Mouse (Mus musculus) layer of hippocampus, adult 18-20 months (tissue): ENCODE results near the gene Ccp110. TPM values are rescaled to one million over a fixed set of nuclear protein-coding genes. Genes with fewer than 3 reads are reported as not detected.
A peak's percentile ranks its signal among the peaks of the same experiment; 100 is the strongest.

Source experiments
- DNase-seq, 2 experiments: peaks; one replicate each; pipeline ENCODE4 v3.0.0; 2022; ENCODE audit warnings: low spot score in 2 of 2
- total RNA-seq, 2 experiments: library from RNA; stranded (reverse); gene quantifications; 2 replicates each; pipeline ENCODE4 v1.2.3; 2021

Gene Ccp110
- total RNA-seq, 2 experiments from 2014 or later: 45.9 to 51.1 TPM

- DNase-seq: no peak
Observed at GRCm38 (mm10) chr7:118766834-118767224, 54.5 kb downstream of the Ccp110 start.

DNA sequence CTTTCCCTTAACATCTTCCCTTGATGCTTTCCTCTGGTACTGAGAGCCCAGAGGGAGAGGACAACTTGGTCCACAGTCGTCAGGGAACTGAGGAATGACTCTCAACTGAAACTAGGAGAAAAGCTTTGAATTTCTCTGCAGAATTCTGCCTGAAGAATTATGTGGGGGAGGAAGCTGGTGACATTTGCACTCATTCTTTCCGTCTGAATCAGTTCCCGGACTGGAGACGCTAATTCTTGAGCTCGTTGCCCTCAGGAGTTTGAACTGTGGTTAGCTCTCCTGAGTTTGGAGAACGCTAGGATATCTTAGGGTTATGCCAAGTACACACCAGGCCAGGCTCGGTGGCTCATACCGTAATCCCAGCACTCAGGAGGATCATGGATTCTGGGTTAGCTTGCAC lies 56.9 kb downstream of the Ccp110 start:
- no peak for DNase-seq

DNA sequence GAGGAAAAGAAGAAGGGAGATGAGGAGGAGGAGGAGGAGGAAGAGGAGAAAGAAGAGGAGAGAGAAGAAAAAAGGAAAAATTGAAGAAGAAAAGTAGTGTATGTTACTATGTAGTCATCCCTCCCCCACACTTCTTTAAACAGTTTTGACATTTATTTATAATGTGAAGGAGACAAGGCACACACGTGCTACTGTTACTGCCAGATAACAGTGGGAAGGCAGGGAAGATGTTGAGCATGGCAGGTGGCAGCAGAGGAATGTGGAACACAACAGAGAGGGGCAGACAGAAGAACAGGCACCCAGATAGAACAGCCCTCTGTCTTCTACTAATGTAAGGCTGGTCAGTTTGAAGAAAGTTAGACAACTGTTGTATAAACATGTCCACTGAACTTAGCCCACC lies 57.3 kb downstream of the Ccp110 start:
- no peak for DNase-seq

GRCm38 (mm10) chr7:118773027-118773426 lies 60.7 kb downstream of the Ccp110 start:
- DNase-seq: no peak

DNA sequence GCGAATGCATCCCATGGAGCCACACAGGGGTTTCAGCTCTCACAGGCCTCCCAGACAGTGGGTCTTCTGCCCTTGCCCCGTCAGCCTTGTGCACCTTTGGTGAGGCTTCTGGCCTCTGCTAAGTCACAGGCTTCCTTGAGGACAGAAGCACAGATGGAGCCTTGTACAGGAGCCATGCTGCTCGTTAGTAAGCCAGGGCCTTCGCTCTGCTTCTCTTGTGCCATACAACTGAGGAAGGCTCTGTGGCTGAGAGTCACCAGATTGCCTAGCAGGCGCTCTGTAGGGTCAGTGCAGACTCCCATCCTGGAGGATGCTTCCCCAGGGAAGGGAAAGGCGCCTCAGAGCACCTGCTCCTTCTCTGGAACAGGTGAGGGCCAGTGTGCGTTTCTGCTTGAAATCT lies 63.6 kb downstream of the Ccp110 start:
- no peak for DNase-seq

DNA sequence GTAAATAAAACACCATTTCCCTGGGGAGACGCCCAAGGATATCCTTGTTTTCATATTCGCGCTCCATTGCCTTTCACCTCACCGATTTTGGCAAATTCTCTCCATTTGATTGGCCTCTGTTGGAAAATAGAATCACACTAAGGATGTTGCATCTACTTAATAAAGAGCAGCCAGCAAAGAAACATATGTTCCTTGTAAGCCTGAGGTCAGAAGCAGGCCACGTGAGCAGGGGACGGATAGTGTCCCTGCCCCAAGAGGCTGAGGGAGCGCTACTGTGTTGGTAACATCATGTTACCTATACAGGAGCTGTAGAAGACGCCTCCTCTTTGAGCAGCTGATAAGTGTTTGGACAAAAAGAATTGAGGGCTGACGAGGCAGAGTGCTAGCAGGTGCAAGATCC lies 64.1 kb downstream of the Ccp110 start:
- no peak for DNase-seq

GRCm38 (mm10) chr7:118777598-118778394 lies 65.4 kb downstream of the Ccp110 start:
- DNase-seq: peak; percentile 57 to 87

- DNase-seq: peak; percentile 83 to 94
Observed at GRCm38 (mm10) chr7:118778561-118778960, 66.2 kb downstream of the Ccp110 start.

DNA sequence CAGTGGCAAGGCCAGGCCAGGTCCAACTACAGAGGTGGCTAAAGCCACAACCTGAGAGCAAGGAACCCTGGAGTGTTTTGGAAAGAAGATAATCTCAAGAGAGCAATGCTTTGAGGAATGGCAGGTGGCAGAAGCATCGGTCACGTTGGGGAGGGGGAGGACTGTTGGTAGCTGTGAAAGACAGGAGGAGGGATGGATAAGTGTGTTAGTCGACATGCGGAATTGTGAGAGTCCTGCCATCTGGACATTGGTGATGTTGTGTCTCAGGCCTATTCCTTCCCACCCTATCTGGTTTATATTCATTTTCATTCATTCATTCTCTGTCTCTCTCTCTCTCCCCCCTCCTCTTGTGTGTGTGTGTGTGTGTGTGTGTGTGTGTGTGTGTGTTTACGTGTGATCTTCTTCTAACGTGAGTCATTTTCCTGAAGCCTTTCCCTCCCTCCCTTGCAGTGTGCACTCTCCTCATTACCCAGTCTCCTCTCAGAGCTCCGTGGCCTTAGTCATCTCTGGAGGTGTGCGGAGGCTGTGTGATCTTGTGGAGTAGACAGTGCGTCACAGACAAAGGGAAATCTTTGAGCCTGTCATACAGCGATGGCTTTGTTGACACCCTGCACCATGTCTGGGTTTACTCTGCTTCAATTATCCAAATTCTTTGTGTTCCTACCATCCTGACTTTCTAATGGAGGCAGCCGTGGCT lies 71.1 kb downstream of the Ccp110 start:
- no peak for DNase-seq

DNA sequence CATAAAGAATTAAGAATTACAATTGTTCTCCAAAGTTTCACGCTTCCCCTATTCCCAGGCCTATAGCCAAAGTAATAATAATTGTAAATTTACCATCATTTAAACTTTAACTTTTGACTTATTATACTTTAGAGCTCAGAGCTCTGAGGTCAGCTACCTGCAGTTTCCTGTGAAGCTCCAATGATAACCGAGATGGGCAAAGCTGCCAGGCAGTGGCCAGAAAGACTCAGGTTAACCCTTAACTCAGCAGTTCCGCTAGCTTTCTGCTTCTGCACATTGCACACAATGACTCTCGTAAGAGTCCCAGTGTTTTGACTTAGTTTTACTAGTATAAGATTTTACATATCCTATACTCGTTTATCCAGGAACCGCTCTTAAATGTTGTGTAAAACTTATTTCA lies 73.7 kb downstream of the Ccp110 start:
- DNase-seq: no peak

Other genes with a start within 250 kb of the Ccp110 start
- gene Itpripl2, start 220.6 kb upstream of the Ccp110 start, total RNA-seq: 1 to 10 TPM; 2.9 to 3.3 TPM
- 10 to 100 TPM; 34.1 to 35.5 TPM for gene Coq7, start 179.2 kb upstream of the Ccp110 start, total RNA-seq
- 10 to 100 TPM; 15.5 to 15.6 TPM for gene Tmc7, start 127.8 kb upstream of the Ccp110 start, total RNA-seq
- under 1 TPM; 0.38 to 0.40 TPM for gene Tmc5, start 115.3 kb upstream of the Ccp110 start, total RNA-seq
- gene Gde1, start 6.8 kb upstream of the Ccp110 start, total RNA-seq: 100 to 1,000 TPM; 198 TPM
- gene Vps35l, start 27.7 kb downstream of the Ccp110 start, total RNA-seq: 10 to 100 TPM; 58.3 to 62.8 TPM
- gene Iqck, start 143.2 kb downstream of the Ccp110 start, total RNA-seq: 1 to 10 TPM; 4.6 to 4.7 TPM
- gene Knop1, start 143.7 kb downstream of the Ccp110 start, total RNA-seq: 10 to 100 TPM; 24.4 to 25.1 TPM